ENCODE assay signal across 11 mouse cellular contexts in the genomic region with DNA sequence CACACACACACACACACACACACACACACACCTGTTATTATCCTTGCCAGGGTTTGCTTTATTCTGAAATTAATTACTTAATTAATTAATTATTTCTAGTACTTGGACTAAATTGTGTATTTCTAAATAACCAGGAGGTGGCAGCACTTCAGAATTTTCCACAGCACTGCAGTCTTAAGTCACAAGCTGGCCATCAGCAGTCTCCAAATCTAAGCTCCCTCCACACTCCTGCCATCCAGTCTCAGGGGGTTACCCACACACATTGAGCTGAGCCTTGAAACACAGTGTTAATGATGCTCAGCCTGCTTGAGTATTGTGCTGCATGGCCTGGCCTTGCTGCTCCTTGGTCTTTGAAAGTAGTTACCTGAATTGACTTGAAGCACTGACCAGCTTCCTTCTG. TPM values are rescaled to one million over a fixed set of nuclear protein-coding genes. Genes with fewer than 3 reads are reported as not detected.
A peak's percentile ranks its signal among the peaks of the same experiment; 100 is the strongest.
DNase-seq lines count a peak whose midpoint lies in the region; ATAC-seq and TF ChIP-seq lines count a peak whose summit lies in the region.
"Had no signal": no experiment of that assay in that cellular context is flagged by ENCODE, and none has a peak within 500 bp of the region (broad histone marks: within the 10 kb centered on the region; RNA-seq: fewer than 3 reads in every experiment).

No protein-coding gene starts in this region.

- no peak for TF ChIP-seq EP300 in liver, postnatal 0 days (IDR thresholded peaks at IDR 0.05; ENCODE audit: low read depth)

- no peaks in the 10 kb centered on the region for H3K27me3 ChIP-seq in liver, postnatal 0 days (ENCODE audit: insufficient read depth, low read length)
- H3K27me3 ChIP-seq in liver, embryonic 12.5 days (replicated peaks), result no peaks in the 10 kb centered on the region
- H3K27me3 ChIP-seq in embryonic facial prominence, embryonic 10.5 days (replicated peaks; ENCODE audit: low read depth, poor library complexity, severe bottlenecking), result no peaks in the 10 kb centered on the region
- H3K27me3 ChIP-seq: liver, embryonic 13.5 days; stomach, embryonic 15.5 days had no signal

- intact Hi-C loops in left cerebral cortex, adult 2 months (cut with DNase I), result loop anchor here (1.0 kb wide), 1 partner anchor 76 kb away; no protein-coding TSS in a partner anchor

- ATAC-seq in liver, postnatal 0 days, result no peak
- no peak for ATAC-seq in liver, embryonic 12.5 days
- ATAC-seq in CD4-positive, CD25-positive, alpha-beta regulatory T cell, adult 4 months, result no peak
- ATAC-seq in erythroid progenitor cell, adult 5-6 weeks (replicated peaks; ENCODE audit: low FRiP score, poor library complexity, severe bottlenecking), result no peak

- H3K27ac ChIP-seq in liver, postnatal 0 days (ENCODE audit: low read depth), result no peak overlapping the region
- H3K27ac ChIP-seq in liver, embryonic 12.5 days, result no peak overlapping the region
- no peak overlapping the region for H3K27ac ChIP-seq in embryonic facial prominence, embryonic 10.5 days (replicated peaks)
- H3K27ac ChIP-seq in left cerebral cortex, adult 2 months, result no peak overlapping the region
- H3K27ac ChIP-seq: liver, embryonic 13.5 days; stomach, embryonic 15.5 days had no signal

- peak; percentile 10 for DNase-seq in adrenal gland, adult 2 months
- DNase-seq in adrenal gland, adult 8-10 months, result no peak
- no peak for DNase-seq in liver, postnatal 0 days
- DNase-seq in embryonic facial prominence, embryonic 10.5 days (ENCODE audit: low spot score), result peak; percentile 21
- DNase-seq in left cerebral cortex, adult 2 months (ENCODE audit: extremely low spot score in 1 of 2, low spot score in 2 of 2), result peak in 1 of 2 experiments; percentile 22
- DNase-seq: liver, embryonic 13.5 days had no signal

- H3K4me1 ChIP-seq in liver, postnatal 0 days (ENCODE audit: insufficient read depth), result no peaks in the 10 kb centered on the region
- H3K4me1 ChIP-seq in liver, embryonic 12.5 days, result no peaks in the 10 kb centered on the region
- peaks cover 6% of the 10 kb centered on the region; the same call in 1 of the 2 replicates for H3K4me1 ChIP-seq in embryonic facial prominence, embryonic 10.5 days
- H3K4me1 ChIP-seq: liver, embryonic 13.5 days; stomach, embryonic 15.5 days had no signal

- no peak overlapping the region for H3K4me2 ChIP-seq in liver, postnatal 0 days (ENCODE audit: low read depth, low read length)
- no peak overlapping the region for H3K4me2 ChIP-seq in liver, embryonic 12.5 days
- H3K4me2 ChIP-seq: liver, embryonic 13.5 days; stomach, embryonic 15.5 days had no signal

- TF ChIP-seq CTCF in liver, postnatal 0 days (IDR thresholded peaks at IDR 0.05; ENCODE audit: low read depth), result peak; percentile 30
- peak; percentile 59 for TF ChIP-seq CTCF in left cerebral cortex, adult 2 months (IDR thresholded peaks at IDR 0.05)

- H3K9ac ChIP-seq in liver, postnatal 0 days (replicated peaks), result no peak overlapping the region
- no peak overlapping the region for H3K9ac ChIP-seq in liver, embryonic 12.5 days
- H3K9ac ChIP-seq: liver, embryonic 13.5 days; stomach, embryonic 15.5 days had no signal

- no peaks in the 10 kb centered on the region for H3K9me3 ChIP-seq in liver, postnatal 0 days (ENCODE audit: low read length)
- H3K9me3 ChIP-seq in liver, embryonic 12.5 days (replicated peaks), result no peaks in the 10 kb centered on the region
- no peaks in the 10 kb centered on the region for H3K9me3 ChIP-seq in embryonic facial prominence, embryonic 10.5 days
- H3K9me3 ChIP-seq: liver, embryonic 13.5 days; stomach, embryonic 15.5 days had no signal

- H3K36me3 ChIP-seq in liver, postnatal 0 days (replicated peaks; ENCODE audit: insufficient read depth, low read length), result no peaks in the 10 kb centered on the region
- H3K36me3 ChIP-seq in liver, embryonic 12.5 days, result no peaks in the 10 kb centered on the region
- no peaks in the 10 kb centered on the region for H3K36me3 ChIP-seq in embryonic facial prominence, embryonic 10.5 days (replicated peaks)
- H3K36me3 ChIP-seq: liver, embryonic 13.5 days; stomach, embryonic 15.5 days had no signal

- no peak overlapping the region for H3K4me3 ChIP-seq in liver, postnatal 0 days (ENCODE audit: low read depth, low read length)
- H3K4me3 ChIP-seq in liver, embryonic 12.5 days, result no peak overlapping the region
- H3K4me3 ChIP-seq in embryonic facial prominence, embryonic 10.5 days, result no peak overlapping the region
- no peak overlapping the region for H3K4me3 ChIP-seq in left cerebral cortex, adult 2 months
- H3K4me3 ChIP-seq: liver, embryonic 13.5 days; stomach, embryonic 15.5 days had no signal

RNA-seq across cellular contexts. Expression of a gene that starts 44.3 kb away (rescaled TPM):
- total RNA-seq in adrenal gland, adult 2 months (2021), result 1 to 10 TPM; 2.9 to 3.3 TPM
- polyA plus RNA-seq in adrenal gland, adult 2 months (2012; rRNA removed), result 0.35 and 0.57 TPM in 2 replicates
- total RNA-seq in adrenal gland, adult 8-10 months (2022), result 10 to 100 TPM in 2 of 4 experiments, 1 to 10 TPM in 2; 3.2 to 12.6 (median 8.5) TPM
- polyA plus RNA-seq in liver, postnatal 0 days (2015; fragmentation: Nextera tagmentation; extraction: Ambion mirVana), result not detected in 2 replicates
- polyA plus RNA-seq in liver, embryonic 12.5 days (2016; fragmentation: Nextera tagmentation; extraction: Ambion mirVana), result not detected in 2 replicates
- 22.4 and 27.1 TPM in 2 replicates for polyA plus RNA-seq in embryonic facial prominence, embryonic 10.5 days (2016; fragmentation: Nextera tagmentation; extraction: Ambion mirVana)
- total RNA-seq in left cerebral cortex, adult 2 months (2021), result under 1 TPM in 1 of 2 experiments, not detected in 1; 0.18 TPM
- polyA plus RNA-seq in CD4-positive, CD25-positive, alpha-beta regulatory T cell, adult 4 months (2017; shearing (Covaris generic)), result not detected
- total RNA-seq in erythroid progenitor cell, adult 5-6 weeks (2015; ENCODE audit: low replicate concordance), result not detected in 2 replicates
- total RNA-seq in erythroid progenitor cell, adult 5-6 weeks (2017; ENCODE audit: low replicate concordance), result not detected in 2 replicates
- polyA plus RNA-seq: C2C12; liver, embryonic 13.5 days had no signal

Comparison
In these comparisons a context has a peak if more than half of its experiments do, and no peak if none do; other contexts are left out.
1. DNase-seq: peak in adrenal gland, adult 2 months (single experiment) and embryonic facial prominence, embryonic 10.5 days (single experiment); none in adrenal gland, adult 8-10 months (single experiment) and liver, postnatal 0 days (single experiment).
2. RNA of a gene that starts 44.3 kb away (polyA plus RNA-seq): 22.4 to 27.1 TPM in embryonic facial prominence, embryonic 10.5 days; 0.35 to 0.57 TPM in adrenal gland, adult 2 months, not detected in liver, embryonic 12.5 days, not detected in liver, postnatal 0 days and not detected in CD4-positive, CD25-positive, alpha-beta regulatory T cell, adult 4 months; every median in the first group is over 10 times any median in the second.